Mouse (Mus musculus) hindbrain, embryonic 13.5 days (tissue): Measurements from ENCODE around the gene Abtb2. TPM values are rescaled to one million over a fixed set of nuclear protein-coding genes. Genes with fewer than 3 reads are reported as not detected.

Experiments
- ATAC-seq: fragments of 200-750 bp; cut with Nextera tagmentation; 2 replicates; pipeline ENCODE4 v1.8.0; 2017; ENCODE audit warnings: moderate TSS enrichment; ENCODE audit not compliant: low FRiP score
- H3K27ac ChIP-seq: fragments of 300-500 bp; sonication (generic); 2 replicates; pipeline ENCODE4 v1.5.1; 2015; ENCODE audit warnings: inconsistent platforms, mild to moderate bottlenecking, moderate library complexity
- H3K27me3 ChIP-seq: fragments of 300-500 bp; sonication (generic); 2 replicates; pipeline ENCODE4 v1.6.1; 2015; ENCODE audit warnings: mild to moderate bottlenecking, inconsistent platforms
- H3K36me3 ChIP-seq: fragments of 300-500 bp; sonication (generic); 2 replicates; pipeline ENCODE4 v1.6.1; 2015; ENCODE audit warnings: mild to moderate bottlenecking, inconsistent platforms
- H3K4me1 ChIP-seq: fragments of 300-500 bp; sonication (generic); replicated peaks from 2 replicates; pipeline ENCODE4 v1.6.1; 2015; ENCODE audit warnings: inconsistent platforms
- H3K4me2 ChIP-seq: fragments of 300-500 bp; sonication (generic); 2 replicates; pipeline ENCODE4 v1.6.1; 2015; ENCODE audit warnings: inconsistent platforms, mild to moderate bottlenecking, moderate library complexity
- H3K4me3 ChIP-seq: fragments of 300-500 bp; sonication (generic); 2 replicates; pipeline ENCODE4 v1.5.1; 2015; ENCODE audit warnings: mild to moderate bottlenecking, inconsistent platforms
- H3K9ac ChIP-seq: fragments of 300-500 bp; sonication (generic); 2 replicates; pipeline ENCODE4 v1.6.1; 2015; ENCODE audit warnings: mild to moderate bottlenecking, inconsistent platforms
- H3K9me3 ChIP-seq: fragments of 300-500 bp; sonication (generic); 2 replicates; pipeline ENCODE4 v1.6.1; 2016; ENCODE audit warnings: inconsistent platforms
- WGBS: fragments of 180-500 bp; shearing (Covaris S2); methylation state at CpG from one replicate; pipeline ENCODE4 v1.1.7; 2015; 5-methylcytosine and 5-hydroxymethylcytosine counted together
- polyA plus RNA-seq: library from polyadenylated mRNA; unstranded; fragments of >200 nt; fragmentation: Nextera tagmentation; extraction: Ambion mirVana; gene quantifications from 2 replicates; pipeline ENCODE4 v1.2.1, GENCODE M21; 2015

Abtb2 gene
- polyA plus RNA-seq, 1 experiment from 2014 or later, result 10.9 TPM

- H3K9me3 ChIP-seq, result no peaks in the 10 kb centered on the region
- H3K4me2 ChIP-seq, result no peak overlapping the region
- H3K9ac ChIP-seq, result no peak overlapping the region
- 69% methylated on average over 7 of the region's 7 CpGs for WGBS
- ATAC-seq, result no peak
- 0 out of 2 replicates have a peak, but pooled peaks cover 3% of the 10 kb centered on the region for H3K27me3 ChIP-seq
- H3K36me3 ChIP-seq, result no peaks in the 10 kb centered on the region
- H3K27ac ChIP-seq, result peak overlapping the region; percentile 63; the same call in 1 of the 2 replicates
- H3K4me1 ChIP-seq, result peaks cover 23% of the 10 kb centered on the region
- H3K4me3 ChIP-seq, result no peak overlapping the region
Measured at GRCm38 (mm10) chr2:103631293-103631717, 65.2 kb downstream of the Abtb2 start.

- Histone ChIP-seq H3K9ac (no peak overlapping the region), H3K9me3 (no peaks in the 10 kb centered on the region), H3K27ac (no peak overlapping the region), H3K36me3 (no peaks in the 10 kb centered on the region), H3K4me3 (no peak overlapping the region), H3K4me1 (peaks cover 26% of the 10 kb centered on the region), H3K27me3 (0 out of 2 replicates have a peak, but pooled peaks cover 3% of the 10 kb centered on the region), H3K4me2 (no peak overlapping the region)
- WGBS, result 83% methylated on average over 6 of the region's 6 CpGs
- ATAC-seq, result no peak
Measured at GRCm38 (mm10) chr2:103632136-103632925, 66.2 kb downstream of the Abtb2 start.

DNA sequence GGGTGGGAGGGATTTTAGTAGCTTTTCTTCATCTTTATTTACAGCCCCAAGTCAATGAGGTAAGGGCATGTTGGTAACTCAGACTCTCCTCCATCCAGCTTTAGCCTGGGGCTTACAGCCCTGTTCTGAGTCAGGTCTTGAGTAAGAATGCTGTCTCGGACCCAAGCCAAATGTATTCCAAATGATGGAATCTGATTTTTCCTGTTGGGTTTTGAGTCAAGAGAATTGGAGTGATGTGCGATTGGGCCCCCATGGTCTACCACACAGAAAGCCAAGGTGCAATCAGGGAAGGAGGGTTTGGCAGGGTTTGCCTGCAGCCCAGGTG is 66.8 kb downstream of the Abtb2 start:
- Histone ChIP-seq H3K9ac (no peak overlapping the region), H3K27ac (no peak overlapping the region), H3K36me3 (no peaks in the 10 kb centered on the region), H3K27me3 (0 out of 2 replicates have a peak, but pooled peaks cover 3% of the 10 kb centered on the region), H3K4me1 (peaks cover 32% of the 10 kb centered on the region), H3K4me3 (no peak overlapping the region), H3K9me3 (no peaks in the 10 kb centered on the region), H3K4me2 (no peak overlapping the region)
- ATAC-seq, result no peak
- 89% methylated on average over 2 of the region's 2 CpGs for WGBS

DNA sequence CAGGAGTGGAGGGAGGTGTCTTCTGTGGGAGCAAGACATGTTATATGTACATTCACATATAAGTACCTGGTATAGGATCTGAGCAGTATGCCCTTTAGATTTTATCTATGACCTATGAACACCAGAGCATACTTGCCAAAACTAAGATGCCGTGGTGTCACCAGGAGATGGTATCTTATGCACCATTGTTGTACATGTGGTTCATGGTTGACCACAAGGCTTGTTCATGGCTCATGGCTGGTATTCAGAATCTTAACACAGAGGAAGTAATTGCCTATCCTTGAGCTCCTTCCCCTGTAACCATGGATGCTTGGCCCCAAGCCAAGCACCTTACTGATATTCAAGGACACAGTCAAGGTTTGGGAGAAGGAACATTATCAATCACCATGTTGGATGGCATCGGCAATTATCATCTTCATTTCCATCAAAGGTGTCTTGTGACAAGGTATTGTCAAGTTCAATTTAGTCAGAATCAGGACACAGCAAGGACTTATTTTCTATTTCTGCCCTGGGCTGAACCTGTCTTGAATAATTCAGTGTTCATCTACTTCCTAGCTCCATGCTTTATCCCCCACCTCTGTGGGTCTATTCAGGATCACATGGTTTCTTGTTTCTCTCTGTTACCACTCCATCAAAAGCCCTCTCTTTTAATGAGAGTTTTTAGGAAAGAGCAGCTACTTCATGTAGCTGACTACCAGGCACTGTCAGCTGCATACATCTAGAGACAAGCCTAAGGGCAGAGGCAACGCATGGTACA is 69.8 kb downstream of the Abtb2 start:
- H3K4me1 ChIP-seq, result peaks cover 40% of the 10 kb centered on the region
- peaks cover 6% of the 10 kb centered on the region; the same call in 1 of the 2 replicates for H3K27me3 ChIP-seq
- no peak overlapping the region for H3K4me2 ChIP-seq
- H3K9ac ChIP-seq, result no peak overlapping the region
- H3K36me3 ChIP-seq, result no peaks in the 10 kb centered on the region
- no peak for ATAC-seq
- H3K9me3 ChIP-seq, result no peaks in the 10 kb centered on the region
- H3K4me3 ChIP-seq, result no peak overlapping the region
- 88% methylated on average over 3 of the region's 3 CpGs for WGBS
- H3K27ac ChIP-seq, result no peak overlapping the region

DNA sequence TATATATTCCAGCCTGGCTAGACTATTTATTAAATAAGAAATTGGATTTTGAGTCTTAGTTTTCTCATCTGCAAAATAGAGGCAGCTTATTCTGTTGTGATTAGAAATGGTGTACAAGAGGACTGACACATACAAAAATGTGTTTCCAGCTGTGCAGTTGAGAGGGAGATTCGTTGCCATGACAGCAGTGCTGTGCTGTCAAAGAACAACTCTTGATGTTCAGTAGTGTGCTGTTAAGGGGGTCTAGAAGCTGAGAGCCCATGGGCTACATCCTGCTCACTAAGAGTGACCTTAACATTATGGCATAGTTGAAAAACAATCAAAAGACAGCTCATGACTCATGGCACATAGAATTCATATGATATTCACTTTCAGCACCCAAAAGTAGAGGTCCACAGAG is 71.3 kb downstream of the Abtb2 start:
- Histone ChIP-seq H3K4me3 (no peak overlapping the region), H3K4me1 (peaks cover 43% of the 10 kb centered on the region), H3K36me3 (no peaks in the 10 kb centered on the region), H3K27ac (no peak overlapping the region), H3K27me3 (peaks cover 16% of the 10 kb centered on the region), H3K9ac (no peak overlapping the region), H3K4me2 (no peak overlapping the region), H3K9me3 (no peaks in the 10 kb centered on the region)
- WGBS, result 42% methylated on average over 1 of the region's 1 CpGs
- no peak for ATAC-seq

DNA sequence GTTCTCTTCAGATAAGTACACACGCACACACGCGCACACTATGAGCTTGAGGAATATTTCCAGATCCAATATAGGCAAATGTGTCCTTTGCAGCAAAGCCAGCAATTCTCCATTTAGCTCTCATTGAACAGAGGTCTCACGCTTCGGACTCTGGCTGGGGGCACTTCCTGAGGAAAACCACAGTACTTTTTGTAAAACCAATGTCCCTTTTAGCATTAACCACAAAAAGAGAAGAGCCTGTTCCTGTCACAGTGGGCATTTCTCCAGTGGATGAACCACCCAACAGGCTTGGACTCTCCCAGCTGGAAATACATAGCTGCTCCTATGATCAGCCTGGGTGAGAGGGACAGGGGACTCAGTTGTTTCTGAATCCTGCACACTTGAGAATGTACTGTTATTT is 71.8 kb downstream of the Abtb2 start:
- no peaks in the 10 kb centered on the region for H3K36me3 ChIP-seq
- H3K27ac ChIP-seq, result no peak overlapping the region
- no peak for ATAC-seq
- H3K9ac ChIP-seq, result no peak overlapping the region
- H3K4me2 ChIP-seq, result no peak overlapping the region
- no peaks in the 10 kb centered on the region for H3K9me3 ChIP-seq
- peaks cover 45% of the 10 kb centered on the region for H3K4me1 ChIP-seq
- H3K4me3 ChIP-seq, result no peak overlapping the region
- 95% methylated on average over 5 of the region's 5 CpGs for WGBS
- H3K27me3 ChIP-seq, result peaks cover 15% of the 10 kb centered on the region

GRCm38 (mm10) chr2:103639701-103640100 is 73.6 kb downstream of the Abtb2 start:
- Histone ChIP-seq H3K4me3 (no peak overlapping the region), H3K36me3 (no peaks in the 10 kb centered on the region), H3K4me2 (no peak overlapping the region), H3K27ac (no peak overlapping the region), H3K9me3 (no peaks in the 10 kb centered on the region), H3K9ac (no peak overlapping the region), H3K4me1 (peaks cover 63% of the 10 kb centered on the region), H3K27me3 (peaks cover 13% of the 10 kb centered on the region)
- 30% methylated on average over 2 of the region's 2 CpGs for WGBS
- ATAC-seq, result no peak

DNA sequence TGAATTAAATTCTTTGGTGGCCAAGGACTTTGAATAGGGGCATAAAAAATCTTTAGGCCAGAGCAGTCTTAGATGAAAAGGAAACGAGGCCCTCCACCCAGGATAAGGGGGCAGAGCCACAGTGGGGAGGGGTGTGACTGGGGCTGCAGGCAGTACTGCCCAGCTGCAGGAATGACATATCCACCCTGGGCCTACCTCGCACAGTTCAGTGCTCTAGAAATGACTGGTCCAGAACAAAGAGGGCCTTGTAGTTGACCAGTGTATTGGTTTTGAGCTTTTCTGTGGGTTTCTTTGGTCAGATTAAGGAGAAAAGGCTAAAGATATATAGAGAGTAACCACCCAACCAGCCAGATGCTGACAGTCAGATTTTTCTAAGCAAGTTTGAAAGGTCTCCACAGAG is 74.8 kb downstream of the Abtb2 start:
- H3K4me1 ChIP-seq, result peaks cover 63% of the 10 kb centered on the region
- H3K36me3 ChIP-seq, result no peaks in the 10 kb centered on the region
- H3K27me3 ChIP-seq, result peaks cover 18% of the 10 kb centered on the region
- H3K9ac ChIP-seq, result no peak overlapping the region
- H3K4me2 ChIP-seq, result no peak overlapping the region
- no peak overlapping the region for H3K4me3 ChIP-seq
- ATAC-seq, result no peak
- H3K9me3 ChIP-seq, result no peaks in the 10 kb centered on the region
- 46% methylated on average over 2 of the region's 2 CpGs for WGBS
- H3K27ac ChIP-seq, result no peak overlapping the region

GRCm38 (mm10) chr2:103643584-103644211 is 77.6 kb downstream of the Abtb2 start:
- Histone ChIP-seq H3K36me3 (no peaks in the 10 kb centered on the region), H3K27me3 (peaks cover 28% of the 10 kb centered on the region)

DNA sequence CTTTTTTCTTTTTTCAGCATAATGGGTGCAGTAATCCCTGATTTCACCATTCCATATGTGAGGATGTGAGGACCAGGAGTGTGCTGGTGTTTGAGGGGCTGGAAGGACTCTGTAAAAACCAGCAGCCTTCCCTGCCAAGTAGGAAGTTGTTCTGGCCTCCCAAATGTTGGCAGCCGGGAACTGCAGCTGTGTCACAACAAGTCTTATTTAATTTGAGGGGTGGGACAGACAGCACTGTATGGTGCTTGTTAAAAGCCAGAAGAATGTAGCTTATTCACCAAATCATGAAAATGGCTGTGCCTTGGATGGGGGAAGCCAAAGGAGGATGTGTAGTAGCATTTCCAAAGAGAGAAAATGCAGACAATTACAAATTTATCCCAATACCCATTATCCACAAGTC is 78.3 kb downstream of the Abtb2 start:
- Histone ChIP-seq H3K36me3 (no peaks in the 10 kb centered on the region), H3K4me3 (no peak overlapping the region), H3K9me3 (no peaks in the 10 kb centered on the region), H3K4me2 (no peak overlapping the region), H3K27ac (peak overlapping the region; percentile 19), H3K9ac (no peak overlapping the region), H3K27me3 (peaks cover 28% of the 10 kb centered on the region), H3K4me1 (peaks cover 45% of the 10 kb centered on the region)
- ATAC-seq, result no peak
- WGBS, result 27% methylated on average over 1 of the region's 1 CpGs

More at GRCm38 (mm10) chr2:103643584-103644211, 77.6 kb downstream of the Abtb2 start:
- H3K9ac ChIP-seq, result no peak overlapping the region
- ATAC-seq, result peak; percentile 72
- 9% methylated on average over 4 of the region's 4 CpGs for WGBS
- H3K4me2 ChIP-seq, result no peak overlapping the region
- peaks cover 50% of the 10 kb centered on the region for H3K4me1 ChIP-seq
- H3K9me3 ChIP-seq, result no peaks in the 10 kb centered on the region
- H3K4me3 ChIP-seq, result no peak overlapping the region
- H3K27ac ChIP-seq, result peak overlapping the region; percentile 19; the same call in 1 of the 2 replicates

- WGBS, result 76% methylated on average over 2 of the region's 2 CpGs
- no peak for ATAC-seq
Measured at GRCm38 (mm10) chr2:103650314-103650879, 84.3 kb downstream of the Abtb2 start.

GRCm38 (mm10) chr2:103652121-103652520 is 86.0 kb downstream of the Abtb2 start:
- H3K4me2 ChIP-seq, result no peak overlapping the region
- 85% methylated on average over 4 of the region's 4 CpGs for WGBS
- ATAC-seq, result no peak
- no peaks in the 10 kb centered on the region for H3K9me3 ChIP-seq
- 0 out of 2 replicates have a peak, but pooled peaks cover under 1% of the 10 kb centered on the region for H3K27me3 ChIP-seq
- no peak overlapping the region for H3K27ac ChIP-seq
- no peaks in the 10 kb centered on the region for H3K36me3 ChIP-seq
- 0 out of 2 replicates have a peak, but pooled peaks cover 5% of the 10 kb centered on the region for H3K4me1 ChIP-seq
- H3K4me3 ChIP-seq, result no peak overlapping the region
- H3K9ac ChIP-seq, result no peak overlapping the region

More at GRCm38 (mm10) chr2:103650314-103650879, 84.3 kb downstream of the Abtb2 start:
- no peaks in the 10 kb centered on the region for H3K36me3 ChIP-seq
- H3K4me3 ChIP-seq, result no peak overlapping the region
- H3K27me3 ChIP-seq, result 0 out of 2 replicates have a peak, but pooled peaks cover 14% of the 10 kb centered on the region
- H3K27ac ChIP-seq, result no peak overlapping the region
- H3K9ac ChIP-seq, result no peak overlapping the region
- H3K4me1 ChIP-seq, result 0 out of 2 replicates have a peak, but pooled peaks cover 5% of the 10 kb centered on the region
- H3K4me2 ChIP-seq, result no peak overlapping the region
- H3K9me3 ChIP-seq, result no peaks in the 10 kb centered on the region
